Mouse (Mus musculus): ENCODE data around the gene Msh5. TPM values are rescaled to one million over a fixed set of nuclear protein-coding genes. Genes with fewer than 3 reads are reported as not detected.

Gene Msh5
- polyA plus RNA-seq, 1 experiment from 2014 or later, result 1.8 TPM

DNA sequence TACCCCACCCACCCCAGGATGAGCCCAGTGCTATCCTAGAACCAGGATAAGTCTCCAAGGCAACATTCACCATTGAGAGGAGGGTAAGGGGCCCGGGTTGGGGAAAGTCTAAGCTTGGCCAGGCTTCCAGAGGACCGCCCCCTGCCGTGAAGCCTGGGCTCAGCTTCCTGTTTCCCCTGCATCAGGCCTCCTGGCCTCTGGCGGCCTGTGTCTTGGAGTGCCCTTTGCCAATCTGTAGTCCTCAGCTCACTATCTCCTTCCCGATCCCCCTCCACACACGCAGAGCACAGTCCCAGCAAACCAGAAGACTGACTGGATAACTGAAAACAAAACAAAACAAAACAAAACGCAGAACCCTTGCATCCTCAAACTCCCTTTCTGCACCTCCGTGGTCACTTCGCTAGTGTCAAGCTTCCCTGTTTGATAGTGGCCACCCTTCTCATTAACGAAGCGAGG, 3.0 kb upstream of the Msh5 start, which contains the start of gene Clic1:
Clic1 (plus strand) TSS at position 406 of the 456 bp plus-strand sequence.
- 2% methylated on average over 11 of the region's 11 CpGs for WGBS
- Histone ChIP-seq H3K27me3 (replicated peaks; ENCODE audit: insufficient read depth, low read length) (no peaks in the 10 kb centered on the region), H3K27ac (ENCODE audit: low read length) (peak within 1 kb of the TSS; percentile 96), H3K4me3 (ENCODE audit: low read depth, low read length) (peak within 1 kb of the TSS; percentile 65), H3K9ac (replicated peaks; ENCODE audit: low read depth) (peak within 1 kb of the TSS; percentile 90), H3K4me1 (ENCODE audit: insufficient read depth, low read depth, low read length) (peaks cover 20% of the 10 kb centered on the region; the same call in 1 of the 2 replicates), H3K36me3 (ENCODE audit: insufficient read depth, low read length) (peaks cover 20% of the 10 kb centered on the region; the same call in 1 of the 2 replicates), H3K9me3 (ENCODE audit: low read length) (no peaks in the 10 kb centered on the region), H3K4me2 (replicated peaks; ENCODE audit: low read depth, low read length) (peak within 1 kb of the TSS; percentile 83)
- ATAC-seq (peak; percentile 8), DNase-seq (ENCODE audit: low spot score) (peak; percentile 91)
- TF ChIP-seq CTCF (IDR thresholded peaks at IDR 0.05) (peak; percentile 52), EP300 (IDR thresholded peaks at IDR 0.05) (no peak)

DNA sequence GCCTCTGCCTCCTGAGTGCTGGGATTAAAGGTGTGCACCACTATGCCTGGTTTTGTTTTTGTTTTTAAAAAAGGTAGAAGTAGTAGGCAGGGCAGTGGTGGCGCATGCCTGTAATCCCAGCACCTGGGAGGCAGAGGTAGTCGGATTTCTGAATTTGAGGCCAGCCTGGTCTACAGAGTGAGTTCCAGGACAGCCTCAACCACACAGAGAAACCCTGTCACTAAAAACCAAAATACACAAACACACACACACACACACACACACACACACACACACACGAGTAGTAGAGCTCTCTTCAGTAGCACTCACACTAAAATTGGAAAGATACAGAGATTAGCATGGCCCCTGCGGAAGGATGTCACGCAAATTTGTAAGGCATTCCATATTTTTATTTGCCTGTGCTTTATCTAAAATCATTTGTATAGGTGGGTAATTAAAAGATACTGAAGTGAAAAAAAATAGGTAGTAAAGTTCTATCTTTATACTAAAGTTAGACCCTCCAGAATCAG, 2.4 kb upstream of the Msh5 start:
- TF ChIP-seq CTCF (IDR thresholded peaks at IDR 0.05) (no peak), EP300 (IDR thresholded peaks at IDR 0.05) (no peak)
- ATAC-seq, result no peak
- 73% methylated on average over 5 of the region's 5 CpGs for WGBS
- peaks cover 20% of the 10 kb centered on the region; the same call in 1 of the 2 replicates for H3K4me1 ChIP-seq (ENCODE audit: insufficient read depth, low read depth, low read length)
- H3K9ac ChIP-seq (replicated peaks; ENCODE audit: low read depth), result no peak overlapping the region
- H3K36me3 ChIP-seq (ENCODE audit: insufficient read depth, low read length), result peaks cover 14% of the 10 kb centered on the region; the same call in 1 of the 2 replicates
- no peak overlapping the region for H3K4me3 ChIP-seq (ENCODE audit: low read depth, low read length)
- no peak for DNase-seq (ENCODE audit: low spot score)
- H3K9me3 ChIP-seq (ENCODE audit: low read length), result no peaks in the 10 kb centered on the region
- peak overlapping the region; percentile 83 for H3K4me2 ChIP-seq (replicated peaks; ENCODE audit: low read depth, low read length)
- peak overlapping the region; percentile 96; the same call in 1 of the 2 replicates for H3K27ac ChIP-seq (ENCODE audit: low read length)
- no peaks in the 10 kb centered on the region for H3K27me3 ChIP-seq (replicated peaks; ENCODE audit: insufficient read depth, low read length)

DNA sequence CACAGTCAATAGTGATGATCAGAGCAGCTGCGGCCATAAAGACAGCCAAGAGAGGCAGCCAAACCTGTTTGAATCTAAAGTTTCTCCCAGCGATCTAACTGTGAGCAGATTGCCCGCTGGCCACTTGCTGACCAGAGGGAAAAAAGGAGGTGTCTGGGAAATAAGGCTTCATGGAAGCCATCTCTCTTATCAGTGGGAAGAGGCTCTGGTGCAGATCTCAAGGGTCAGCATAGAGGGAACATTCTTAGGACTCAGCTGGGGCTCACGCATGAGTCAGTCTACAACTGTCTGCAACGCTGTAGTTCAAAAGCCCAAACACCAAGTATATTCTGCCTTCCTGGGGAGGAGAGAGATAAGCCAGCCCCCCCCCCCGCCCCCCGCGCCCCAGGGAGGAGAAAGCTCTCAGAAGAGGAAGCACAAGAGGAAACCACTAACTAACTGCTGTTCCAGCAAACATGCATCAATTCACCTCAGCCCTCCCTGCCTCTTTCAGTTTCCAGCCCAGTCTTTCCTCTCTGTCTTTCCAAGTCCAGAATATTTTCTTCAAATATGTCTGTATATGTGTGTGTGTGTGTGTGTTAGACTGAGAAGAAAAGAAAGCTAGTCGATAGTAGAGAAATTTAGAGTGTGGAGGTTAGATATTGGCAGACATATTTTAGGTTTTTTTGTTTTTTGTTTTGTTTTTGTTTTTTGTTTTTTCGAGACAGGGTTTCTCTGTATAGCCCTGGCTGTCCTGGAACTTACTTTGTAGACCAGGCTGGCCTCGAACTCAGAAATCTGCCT, 1.8 kb upstream of the Msh5 start:
- H3K4me2 ChIP-seq (replicated peaks; ENCODE audit: low read depth, low read length), result peak overlapping the region; percentile 99
- H3K27ac ChIP-seq (ENCODE audit: low read length), result peak overlapping the region; percentile 96
- H3K27me3 ChIP-seq (replicated peaks; ENCODE audit: insufficient read depth, low read length), result no peaks in the 10 kb centered on the region
- H3K4me3 ChIP-seq (ENCODE audit: low read depth, low read length), result no peak overlapping the region
- peaks cover 20% of the 10 kb centered on the region; the same call in 1 of the 2 replicates for H3K4me1 ChIP-seq (ENCODE audit: insufficient read depth, low read depth, low read length)
- H3K36me3 ChIP-seq (ENCODE audit: insufficient read depth, low read length), result peaks cover 8% of the 10 kb centered on the region; the same call in 1 of the 2 replicates
- TF ChIP-seq CTCF (IDR thresholded peaks at IDR 0.05) (no peak), EP300 (IDR thresholded peaks at IDR 0.05) (no peak)
- ATAC-seq, result no peak
- H3K9me3 ChIP-seq (ENCODE audit: low read length), result no peaks in the 10 kb centered on the region
- 22% methylated on average over 11 of the region's 11 CpGs for WGBS
- no peak overlapping the region for H3K9ac ChIP-seq (replicated peaks; ENCODE audit: low read depth)
- DNase-seq (ENCODE audit: low spot score), result peak; percentile 67

DNA sequence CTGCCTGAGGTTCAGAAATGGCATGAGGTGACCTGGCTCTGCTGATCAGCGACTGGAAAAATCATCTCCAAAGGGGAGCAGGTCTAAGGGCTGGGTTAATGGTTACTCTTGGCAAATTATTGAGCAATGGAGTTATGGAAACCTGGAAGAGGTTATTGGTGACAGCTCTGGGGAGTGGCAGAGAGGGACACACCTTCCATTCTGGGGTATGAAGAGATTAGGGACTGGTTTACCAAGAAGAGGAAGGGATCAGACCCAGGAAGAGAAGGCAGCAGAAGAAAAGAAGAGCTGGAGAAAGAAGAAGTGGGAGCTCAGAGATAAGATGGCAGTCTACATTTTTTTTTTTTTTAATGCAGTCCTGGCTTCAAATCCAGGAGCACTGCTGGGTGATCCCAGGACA, 1.1 kb upstream of the Msh5 start:
- TF ChIP-seq EP300 (IDR thresholded peaks at IDR 0.05) (no peak), CTCF (IDR thresholded peaks at IDR 0.05) (no peak)
- ATAC-seq (no peak), DNase-seq (ENCODE audit: low spot score) (peak; percentile 46)
- 38% methylated on average over 1 of the region's 1 CpGs for WGBS
- Histone ChIP-seq H3K36me3 (ENCODE audit: insufficient read depth, low read length) (peaks cover 1% of the 10 kb centered on the region; the same call in 1 of the 2 replicates), H3K4me3 (ENCODE audit: low read depth, low read length) (no peak overlapping the region), H3K4me1 (ENCODE audit: insufficient read depth, low read depth, low read length) (peaks cover 20% of the 10 kb centered on the region; the same call in 1 of the 2 replicates), H3K9me3 (ENCODE audit: low read length) (no peaks in the 10 kb centered on the region), H3K27me3 (replicated peaks; ENCODE audit: insufficient read depth, low read length) (no peaks in the 10 kb centered on the region), H3K9ac (replicated peaks; ENCODE audit: low read depth) (no peak overlapping the region; the same call in 1 of the 2 replicates), H3K27ac (ENCODE audit: low read length) (peak overlapping the region; percentile 96), H3K4me2 (replicated peaks; ENCODE audit: low read depth, low read length) (peak overlapping the region; percentile 99)

DNA sequence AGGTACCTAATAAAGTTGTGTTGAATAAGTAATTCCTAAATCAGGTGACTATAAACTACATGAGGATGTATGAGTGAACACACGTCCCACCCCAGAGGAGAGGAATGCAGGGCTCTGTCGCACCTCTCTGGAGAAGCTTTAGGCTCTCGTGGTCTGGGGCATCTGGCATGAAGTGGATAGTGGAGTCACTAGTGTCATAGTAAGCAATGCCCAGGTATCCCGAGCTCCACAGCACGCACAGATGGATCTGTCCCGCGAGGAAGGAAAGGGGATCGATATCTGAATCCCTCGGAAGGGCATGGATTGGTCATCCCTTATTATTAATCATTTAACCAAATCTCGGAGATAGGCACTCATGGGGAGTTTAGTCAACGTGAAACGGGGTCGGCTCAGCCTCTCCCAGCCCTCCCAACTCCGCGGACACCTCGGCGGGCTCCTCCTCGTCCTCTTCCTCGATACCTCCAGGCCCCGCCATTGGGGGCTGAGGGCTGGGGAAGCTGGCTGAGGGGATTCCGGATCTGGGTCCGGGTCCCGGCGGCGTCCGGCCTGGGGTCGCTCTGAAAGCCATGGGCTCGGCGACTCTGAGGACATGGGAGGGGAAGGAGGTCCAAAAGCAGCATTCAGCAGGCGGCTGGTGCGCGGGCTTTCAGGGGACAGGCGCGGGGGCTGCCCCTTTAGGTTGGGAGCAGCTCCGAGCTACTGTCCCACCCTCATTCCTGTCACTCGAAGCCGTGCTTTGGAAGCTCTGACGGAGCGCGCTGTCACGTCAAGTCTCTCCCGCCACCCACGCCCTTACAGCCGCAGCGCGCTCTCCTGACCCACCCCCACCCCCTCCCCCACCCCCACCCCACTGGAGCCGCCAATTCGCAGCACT, 501 bp downstream of the Msh5 start:
- peaks cover 20% of the 10 kb centered on the region; the same call in 1 of the 2 replicates for H3K4me1 ChIP-seq (ENCODE audit: insufficient read depth, low read depth, low read length)
- H3K4me2 ChIP-seq (replicated peaks; ENCODE audit: low read depth, low read length), result peak overlapping the region; percentile 99
- no peaks in the 10 kb centered on the region for H3K36me3 ChIP-seq (ENCODE audit: insufficient read depth, low read length)
- no peaks in the 10 kb centered on the region for H3K9me3 ChIP-seq (ENCODE audit: low read length)
- no peak for DNase-seq (ENCODE audit: low spot score)
- no peaks in the 10 kb centered on the region for H3K27me3 ChIP-seq (replicated peaks; ENCODE audit: insufficient read depth, low read length)
- H3K27ac ChIP-seq (ENCODE audit: low read length), result peak overlapping the region; percentile 91
- TF ChIP-seq EP300 (IDR thresholded peaks at IDR 0.05), result no peak
- TF ChIP-seq CTCF (IDR thresholded peaks at IDR 0.05), result no peak
- WGBS, result 5% methylated on average over 27 of the region's 48 CpGs
- H3K9ac ChIP-seq (replicated peaks; ENCODE audit: low read depth), result peak overlapping the region; percentile 76
- no peak; the same call in 1 of the 2 replicates for ATAC-seq
- H3K4me3 ChIP-seq (ENCODE audit: low read depth, low read length), result peak overlapping the region; percentile 53

Data from lung, postnatal 0 days (tissue).